Mouse (Mus musculus): Measurements from ENCODE around the gene Psme2b.
"Not testable (repeated sequence)": the region's sequence is repeated elsewhere in the genome, so short reads cannot be mapped to it uniquely, and the experiment has no call there.

Psme2b gene

DNA sequence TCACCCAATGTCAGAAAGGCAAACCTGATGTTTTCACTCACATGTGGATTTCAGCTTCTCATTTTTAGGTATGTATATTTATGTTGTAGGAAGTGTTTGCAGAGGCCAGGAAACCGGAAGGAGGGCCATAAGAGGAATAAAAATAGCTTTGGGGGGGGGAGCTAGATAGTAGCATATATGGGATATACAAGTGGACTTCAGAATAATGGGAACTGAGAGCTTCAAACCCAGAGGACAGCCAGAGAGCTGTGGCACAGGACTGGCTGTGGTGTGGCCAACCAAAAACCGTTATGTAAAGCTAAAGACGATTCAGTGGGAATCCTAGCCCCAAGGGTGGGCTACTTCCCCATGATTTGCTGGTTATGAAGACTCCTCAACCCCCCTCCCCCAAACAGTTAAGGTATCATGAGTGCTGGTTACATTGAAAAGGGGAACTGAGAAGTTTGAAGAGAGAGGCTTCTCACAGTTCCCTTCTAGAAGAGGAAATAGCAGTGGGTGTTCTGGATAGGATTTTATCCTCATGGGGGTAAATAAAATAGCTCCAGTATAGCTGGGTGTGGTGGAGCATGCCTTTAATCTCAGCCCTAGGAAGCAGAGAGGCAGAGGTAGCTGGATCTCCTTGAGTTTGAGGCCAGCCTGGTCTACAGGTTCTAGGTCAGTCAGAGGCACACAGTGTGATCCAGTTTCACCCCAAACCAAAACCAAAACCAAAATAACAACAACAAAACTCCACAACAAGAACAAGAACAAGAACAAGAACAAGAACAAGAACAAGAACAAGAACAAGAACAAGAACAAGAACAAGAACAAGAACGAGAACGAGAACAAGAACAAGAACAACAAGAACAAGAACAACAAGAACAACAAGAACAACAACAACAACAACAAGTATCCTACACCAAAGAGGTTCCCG is 45.1 kb downstream of the Psme2b start:
- not testable (repeated sequence) for DNase-seq

DNA sequence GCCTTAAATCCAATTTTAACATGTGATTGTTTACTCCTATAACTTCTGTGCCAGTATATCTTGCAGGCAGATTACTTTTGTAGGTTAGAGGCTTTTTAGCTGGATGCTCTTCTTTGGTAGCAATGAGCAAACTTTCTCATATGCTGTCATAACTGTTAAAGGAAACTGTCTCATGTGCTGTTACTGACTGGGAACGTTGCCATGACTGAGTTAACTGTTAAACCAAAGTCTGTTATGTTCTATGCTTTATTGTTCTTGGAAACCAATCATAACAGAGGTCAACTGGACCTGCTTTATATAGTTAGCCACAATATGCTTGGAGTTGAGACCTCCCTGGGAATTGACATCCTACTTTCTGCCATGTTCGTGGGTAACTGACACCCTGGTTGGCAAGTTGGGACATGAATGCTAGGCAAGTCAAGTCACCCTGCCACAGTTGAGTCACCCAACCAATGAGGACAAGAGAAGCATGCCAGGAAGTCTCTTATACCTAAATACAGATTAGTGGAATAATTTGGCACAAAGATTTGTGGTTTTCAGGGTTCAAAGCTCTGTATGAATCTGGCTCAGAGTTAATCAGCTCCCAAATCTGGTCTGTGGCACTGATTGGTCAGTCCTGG is 47.1 kb downstream of the Psme2b start:
- no peak for DNase-seq

Measured in lung, postnatal 10 days (tissue).